Mouse (Mus musculus): ENCODE results near the gene Hivep1. TPM values are rescaled to one million over a fixed set of nuclear protein-coding genes. Genes with fewer than 3 reads are reported as not detected.
A peak's percentile ranks its signal among the peaks of the same experiment; 100 is the strongest.

Gene Hivep1
- polyA plus RNA-seq, 1 experiment from 2014 or later: 12.1 TPM

- WGBS: 77% methylated on average over 11 of the region's 11 CpGs
- DNase-seq: no peak
- Histone ChIP-seq H3K36me3 (ENCODE audit: insufficient read depth) (no peaks in the 10 kb centered on the region), H3K4me2 (0 out of 2 replicates have a peak overlapping the region, but pooled peaks have one; percentile 25), H3K4me1 (ENCODE audit: insufficient read depth) (peaks cover 12% of the 10 kb centered on the region), H3K27me3 (ENCODE audit: insufficient read depth, low read length) (no peaks in the 10 kb centered on the region), H3K27ac (ENCODE audit: low read depth) (no peak overlapping the region), H3K4me3 (ENCODE audit: low read depth, low read length) (no peak overlapping the region), H3K9ac (no peak overlapping the region), H3K9me3 (ENCODE audit: low read depth, low read length) (no peaks in the 10 kb centered on the region)
- TF ChIP-seq CTCF (IDR thresholded peaks at IDR 0.05; ENCODE audit: low read depth): no peak
- no peak for ATAC-seq (ENCODE audit: insufficient read depth)
Observed at GRCm38 (mm10) chr13:42103486-42104166, 51.8 kb downstream of the Hivep1 start.

DNA sequence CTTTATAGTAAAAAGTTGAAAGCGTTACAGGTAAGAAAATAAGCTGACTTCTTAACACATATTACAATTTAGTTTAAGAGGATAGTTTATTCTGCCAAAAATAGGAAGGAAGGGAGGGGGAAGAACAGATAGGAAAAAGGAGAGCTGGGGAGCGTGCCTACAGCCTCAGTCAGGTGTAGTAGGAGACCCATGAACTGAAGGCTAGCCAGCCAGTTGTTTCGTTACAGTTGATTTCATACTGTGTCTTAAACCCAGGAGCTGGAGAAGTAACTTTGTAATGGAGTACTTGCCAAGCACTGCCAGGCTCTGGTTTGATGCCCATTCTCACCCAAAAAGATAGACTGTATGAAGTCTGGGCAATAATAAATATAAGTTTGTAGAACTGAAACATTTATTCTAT is 52.5 kb downstream of the Hivep1 start:
- TF ChIP-seq CTCF (IDR thresholded peaks at IDR 0.05; ENCODE audit: low read depth): no peak
- H3K27ac ChIP-seq (ENCODE audit: low read depth): no peak overlapping the region
- no peak for DNase-seq
- WGBS: 90% methylated on average over 3 of the region's 3 CpGs
- no peaks in the 10 kb centered on the region for H3K36me3 ChIP-seq (ENCODE audit: insufficient read depth)
- ATAC-seq (ENCODE audit: insufficient read depth): no peak
- H3K4me3 ChIP-seq (ENCODE audit: low read depth, low read length): no peak overlapping the region
- peaks cover 12% of the 10 kb centered on the region for H3K4me1 ChIP-seq (ENCODE audit: insufficient read depth)
- H3K4me2 ChIP-seq: no peak overlapping the region
- no peak overlapping the region for H3K9ac ChIP-seq
- H3K27me3 ChIP-seq (ENCODE audit: insufficient read depth, low read length): no peaks in the 10 kb centered on the region
- no peaks in the 10 kb centered on the region for H3K9me3 ChIP-seq (ENCODE audit: low read depth, low read length)

DNA sequence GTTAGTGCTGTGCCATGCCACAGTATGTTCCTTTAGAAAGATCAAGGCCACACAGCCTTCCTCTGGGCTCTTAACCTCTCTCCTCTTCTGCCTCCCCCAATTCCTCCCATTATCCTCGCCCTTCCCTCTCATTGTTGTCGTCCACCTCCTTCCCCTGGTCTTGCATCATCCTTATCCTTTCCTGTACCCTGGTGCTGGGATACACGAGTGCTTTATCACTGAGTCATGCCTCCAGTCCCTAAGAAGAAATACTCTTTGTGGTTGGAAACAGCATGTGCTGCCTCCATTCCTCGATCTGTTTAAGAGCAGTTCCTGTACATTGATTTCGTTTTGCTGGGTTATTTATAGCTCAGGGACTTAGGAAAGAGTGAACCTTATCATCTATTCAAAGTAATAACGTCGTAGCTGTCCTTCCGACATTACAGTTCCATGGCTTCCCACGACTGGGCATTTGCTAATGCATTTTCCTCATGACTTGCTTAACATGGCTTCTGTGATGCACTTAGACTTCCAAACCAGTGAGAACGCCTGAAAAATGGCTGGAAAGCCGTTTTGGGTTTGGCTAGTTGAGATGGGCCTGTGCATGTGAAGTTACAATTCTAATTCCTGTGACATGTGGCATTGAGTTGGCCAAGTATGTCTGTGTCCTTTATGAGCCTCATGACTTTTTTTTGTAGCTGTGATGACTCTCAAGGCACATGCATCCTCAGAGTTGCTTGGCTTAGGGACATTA is 56.8 kb downstream of the Hivep1 start:
- TF ChIP-seq CTCF (IDR thresholded peaks at IDR 0.05; ENCODE audit: low read depth): no peak
- Histone ChIP-seq H3K27ac (ENCODE audit: low read depth) (no peak overlapping the region), H3K36me3 (ENCODE audit: insufficient read depth) (no peaks in the 10 kb centered on the region), H3K4me3 (ENCODE audit: low read depth, low read length) (no peak overlapping the region), H3K4me1 (ENCODE audit: insufficient read depth) (no peaks in the 10 kb centered on the region), H3K4me2 (no peak overlapping the region), H3K27me3 (ENCODE audit: insufficient read depth, low read length) (no peaks in the 10 kb centered on the region), H3K9me3 (ENCODE audit: low read depth, low read length) (no peaks in the 10 kb centered on the region), H3K9ac (no peak overlapping the region)
- WGBS: 64% methylated on average over 11 of the region's 11 CpGs
- ATAC-seq (ENCODE audit: insufficient read depth): no peak
- DNase-seq: no peak

DNA sequence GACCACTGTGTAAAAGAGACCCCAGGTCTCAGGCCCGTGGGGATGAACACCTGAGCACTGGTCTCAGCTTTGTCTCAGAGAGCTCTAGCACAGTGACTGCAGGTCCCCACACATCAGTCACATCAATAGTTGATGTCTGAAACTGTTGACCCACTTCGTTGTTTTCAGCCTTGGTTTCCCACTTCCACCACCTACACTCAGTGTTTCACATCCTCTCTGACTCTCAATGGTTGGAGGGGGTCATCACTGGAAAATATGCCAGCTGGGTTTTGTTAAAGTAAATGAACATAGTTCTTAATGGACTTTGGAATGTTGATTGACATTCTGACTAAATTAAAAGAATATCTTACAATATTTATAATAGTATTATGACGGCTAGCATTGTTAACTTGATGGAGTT is 58.6 kb downstream of the Hivep1 start:
- Histone ChIP-seq H3K27me3 (ENCODE audit: insufficient read depth, low read length) (no peaks in the 10 kb centered on the region), H3K36me3 (ENCODE audit: insufficient read depth) (no peaks in the 10 kb centered on the region), H3K27ac (ENCODE audit: low read depth) (no peak overlapping the region), H3K4me2 (no peak overlapping the region), H3K4me3 (ENCODE audit: low read depth, low read length) (no peak overlapping the region), H3K4me1 (ENCODE audit: insufficient read depth) (no peaks in the 10 kb centered on the region), H3K9me3 (ENCODE audit: low read depth, low read length) (no peaks in the 10 kb centered on the region), H3K9ac (no peak overlapping the region)
- TF ChIP-seq CTCF (IDR thresholded peaks at IDR 0.05; ENCODE audit: low read depth): no peak
- ATAC-seq (ENCODE audit: insufficient read depth) (no peak), DNase-seq (no peak)
- WGBS: 87% methylated on average over 3 of the region's 3 CpGs

- TF ChIP-seq CTCF (IDR thresholded peaks at IDR 0.05; ENCODE audit: low read depth): no peak
- Histone ChIP-seq H3K27ac (ENCODE audit: low read depth) (no peak overlapping the region), H3K4me1 (ENCODE audit: insufficient read depth) (no peaks in the 10 kb centered on the region), H3K27me3 (ENCODE audit: insufficient read depth, low read length) (no peaks in the 10 kb centered on the region), H3K9ac (no peak overlapping the region), H3K4me3 (ENCODE audit: low read depth, low read length) (no peak overlapping the region), H3K9me3 (ENCODE audit: low read depth, low read length) (no peaks in the 10 kb centered on the region), H3K4me2 (no peak overlapping the region), H3K36me3 (ENCODE audit: insufficient read depth) (no peaks in the 10 kb centered on the region)
- DNase-seq (no peak), ATAC-seq (ENCODE audit: insufficient read depth) (no peak)
- 75% methylated on average over 6 of the region's 6 CpGs for WGBS
Observed at GRCm38 (mm10) chr13:42112071-42112470, 60.2 kb downstream of the Hivep1 start.

GRCm38 (mm10) chr13:42112748-42113147 is 60.9 kb downstream of the Hivep1 start:
- no peaks in the 10 kb centered on the region for H3K27me3 ChIP-seq (ENCODE audit: insufficient read depth, low read length)
- no peak for TF ChIP-seq CTCF (IDR thresholded peaks at IDR 0.05; ENCODE audit: low read depth)
- 69% methylated on average over 5 of the region's 5 CpGs for WGBS
- H3K4me1 ChIP-seq (ENCODE audit: insufficient read depth): no peaks in the 10 kb centered on the region
- H3K36me3 ChIP-seq (ENCODE audit: insufficient read depth): no peaks in the 10 kb centered on the region
- H3K9me3 ChIP-seq (ENCODE audit: low read depth, low read length): no peaks in the 10 kb centered on the region
- ATAC-seq (ENCODE audit: insufficient read depth) (no peak), DNase-seq (no peak)
- no peak overlapping the region for H3K4me2 ChIP-seq
- no peak overlapping the region for H3K4me3 ChIP-seq (ENCODE audit: low read depth, low read length)
- H3K9ac ChIP-seq: no peak overlapping the region
- no peak overlapping the region for H3K27ac ChIP-seq (ENCODE audit: low read depth)

- Histone ChIP-seq H3K9me3 (ENCODE audit: low read depth, low read length) (no peaks in the 10 kb centered on the region), H3K4me3 (ENCODE audit: low read depth, low read length) (no peak overlapping the region), H3K9ac (no peak overlapping the region), H3K27ac (ENCODE audit: low read depth) (no peak overlapping the region), H3K36me3 (ENCODE audit: insufficient read depth) (no peaks in the 10 kb centered on the region), H3K4me1 (ENCODE audit: insufficient read depth) (no peaks in the 10 kb centered on the region), H3K4me2 (no peak overlapping the region), H3K27me3 (ENCODE audit: insufficient read depth, low read length) (no peaks in the 10 kb centered on the region)
- TF ChIP-seq CTCF (IDR thresholded peaks at IDR 0.05; ENCODE audit: low read depth): no peak
- WGBS: 89% methylated on average over 7 of the region's 7 CpGs
- DNase-seq: no peak
- no peak for ATAC-seq (ENCODE audit: insufficient read depth)
Observed at GRCm38 (mm10) chr13:42113601-42114000, 61.8 kb downstream of the Hivep1 start.
